Mouse (Mus musculus) G1E (cell line): ENCODE data around the gene Cntn4.

Experiments used
- CTCF ChIP-seq: IDR thresholded peaks from 2 replicates; pipeline ENCODE4 v1.5.1; 2012; ENCODE audit warnings: low read depth, low read length, inconsistent platforms, mixed read lengths
- GATA1 ChIP-seq: IDR thresholded peaks from 2 replicates; pipeline ENCODE4 v1.6.1; 2012; ENCODE audit warnings: borderline replicate concordance, low read length, inconsistent platforms, mixed read lengths
- GATA2 ChIP-seq: IDR thresholded peaks from 2 replicates; pipeline ENCODE4 v1.6.1; 2012; ENCODE audit warnings: low read depth, low read length, inconsistent platforms, borderline replicate concordance
- TAL1 ChIP-seq: conservative IDR thresholded peaks from 2 replicates; pipeline ENCODE4 v1.6.1; 2012; ENCODE audit warnings: low read depth, low read length, inconsistent platforms, mixed read lengths

DNA sequence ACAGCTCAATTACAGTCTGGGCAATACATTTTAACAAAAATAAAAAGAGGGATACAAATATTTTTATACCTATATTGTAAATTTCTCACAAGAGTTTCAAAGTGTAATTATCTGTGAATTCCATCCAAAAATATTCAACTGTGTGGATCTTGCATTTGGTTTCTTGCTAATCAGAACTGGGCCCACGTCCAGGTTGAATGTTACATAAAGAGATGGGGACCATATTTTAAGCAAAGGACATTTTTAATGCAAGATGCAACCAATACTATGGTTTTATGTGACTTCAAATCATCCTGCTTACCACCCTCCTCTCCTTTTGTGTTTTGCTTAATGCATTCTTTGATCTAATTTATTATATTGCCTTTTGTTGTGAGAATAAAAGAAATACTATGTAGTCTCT is 378.7 kb downstream of the Cntn4 start:
- no peak for TF ChIP-seq CTCF
- TF ChIP-seq GATA2: no peak
- no peak for TF ChIP-seq TAL1
- no peak for TF ChIP-seq GATA1
